Mouse (Mus musculus): Measurements from ENCODE around the gene Ribc1.
A peak's percentile ranks its signal among the peaks of the same experiment; 100 is the strongest.

The Ribc1 gene

GRCm38 (mm10) chrX:152016151-152017145 is at the start of gene Ribc1, which contains the start of gene Smc1a:
Gene Ribc1, minus strand, starts transcription at chrX:152016295.
Gene Smc1a, plus strand, starts transcription at chrX:152016428.
- peak; percentile 87 for DNase-seq

- DNase-seq = no peak
Observed at GRCm38 (mm10) chrX:152065674-152066073, 49.6 kb upstream of the Ribc1 start.

GRCm38 (mm10) chrX:152054094-152054493 is 38.0 kb upstream of the Ribc1 start:
- DNase-seq = no peak

- no peak for DNase-seq
Observed at GRCm38 (mm10) chrX:152052546-152052945, 36.5 kb upstream of the Ribc1 start.

- DNase-seq = no peak
Observed at GRCm38 (mm10) chrX:152047230-152047629, 31.1 kb upstream of the Ribc1 start.

GRCm38 (mm10) chrX:152039865-152040264 is 23.8 kb upstream of the Ribc1 start:
- no peak for DNase-seq

GRCm38 (mm10) chrX:152019294-152019693 is 3.2 kb upstream of the Ribc1 start:
- DNase-seq = peak; percentile 4

GRCm38 (mm10) chrX:152017186-152017585 is 1.1 kb upstream of the Ribc1 start:
- DNase-seq = no peak

- no peak for DNase-seq
Observed at GRCm38 (mm10) chrX:152015752-152016150, 344 bp downstream of the Ribc1 start.

- no peak for DNase-seq
Observed at GRCm38 (mm10) chrX:152007863-152008262, 8.2 kb downstream of the Ribc1 start.

GRCm38 (mm10) chrX:152002865-152003264 is 13.2 kb downstream of the Ribc1 start:
- DNase-seq = no peak

- DNase-seq = peak; percentile 83
Observed at GRCm38 (mm10) chrX:152001737-152002710, 14.1 kb downstream of the Ribc1 start, which contains the start of gene Hsd17b10. Gene Hsd17b10, plus strand, starts transcription at chrX:152001845.

- no peak for DNase-seq
Observed at GRCm38 (mm10) chrX:152001182-152001684, 14.9 kb downstream of the Ribc1 start.

- DNase-seq = no peak
Observed at GRCm38 (mm10) chrX:151999006-151999710, 16.9 kb downstream of the Ribc1 start.

Data from thymus, postnatal 14 days (tissue).